Mouse (Mus musculus) frontal cortex, adult 2 months (tissue): ENCODE measurements at regions not wholly inside any gene's neighbourhood (a gene's known extent, or its start where the extent isn't known, plus 50 kb on each side); places are given as distances from the start of the nearest gene placed in this dataset.

Experiments
- DNase-seq, 2 experiments: peaks; one replicate each; pipeline ENCODE4 v3.0.0; 2022; ENCODE audit warnings: low spot score in 1 of 2; ENCODE audit errors: extremely low spot score in 1 of 2

DNA sequence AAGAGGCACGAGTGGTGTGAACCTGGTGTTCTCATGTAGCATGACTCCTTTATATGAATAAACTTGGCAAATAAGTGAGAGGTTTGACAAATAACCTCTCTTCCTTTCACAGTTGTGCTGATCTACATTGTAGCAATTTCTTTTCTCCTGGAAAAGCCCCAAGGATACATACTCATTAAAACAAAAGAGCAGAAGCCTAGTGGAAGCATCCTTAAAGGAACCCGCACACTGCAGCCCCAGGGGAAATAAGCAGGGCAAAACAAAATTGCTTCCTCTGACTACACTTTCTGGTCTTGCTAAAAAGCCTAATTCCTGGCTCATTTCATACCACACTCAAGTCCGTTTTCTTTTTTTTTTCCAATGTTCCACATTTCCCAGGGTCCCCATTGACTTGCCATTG lies 72.7 kb upstream of the Gm10184 start:
- no peak for DNase-seq

DNA sequence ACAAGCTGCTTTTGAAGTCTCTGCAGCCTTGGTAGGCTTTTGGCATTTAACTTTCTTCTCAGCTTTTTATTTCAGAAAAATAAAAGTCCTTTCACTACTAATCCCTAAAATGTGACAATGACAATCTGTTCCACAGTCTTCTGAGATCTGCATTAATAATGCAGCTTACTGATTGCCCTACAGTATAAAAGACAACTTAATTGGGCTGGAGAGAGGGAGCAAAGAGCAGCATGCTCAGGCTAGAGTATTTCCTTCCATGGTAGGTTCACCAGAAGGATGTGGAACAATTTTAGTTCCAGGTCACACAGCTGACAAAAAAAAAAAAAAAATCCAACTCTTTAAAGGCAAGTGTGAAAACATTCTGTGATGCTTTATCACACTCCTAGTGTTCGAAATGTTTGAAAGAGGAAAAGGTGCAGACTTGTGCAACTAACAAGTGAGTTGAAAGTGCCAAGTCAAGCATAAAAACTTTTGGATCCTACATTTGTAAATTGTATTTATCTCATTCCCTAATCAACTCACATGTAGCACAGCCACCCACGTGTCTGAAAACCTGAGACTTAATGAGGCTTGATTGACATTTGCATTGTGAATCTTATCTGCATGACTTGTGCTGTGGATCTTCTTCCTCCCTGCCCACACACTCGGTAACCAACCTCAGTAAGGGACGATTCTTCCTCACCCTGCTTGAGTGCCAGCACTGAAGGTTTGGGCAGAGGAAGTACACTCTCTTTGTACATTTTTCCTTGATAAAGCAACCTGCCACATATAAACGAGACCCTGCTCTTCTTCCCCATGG lies 69.0 kb upstream of the Gm10184 start:
- peak in 1 of 2 experiments; percentile 7 for DNase-seq

DNA sequence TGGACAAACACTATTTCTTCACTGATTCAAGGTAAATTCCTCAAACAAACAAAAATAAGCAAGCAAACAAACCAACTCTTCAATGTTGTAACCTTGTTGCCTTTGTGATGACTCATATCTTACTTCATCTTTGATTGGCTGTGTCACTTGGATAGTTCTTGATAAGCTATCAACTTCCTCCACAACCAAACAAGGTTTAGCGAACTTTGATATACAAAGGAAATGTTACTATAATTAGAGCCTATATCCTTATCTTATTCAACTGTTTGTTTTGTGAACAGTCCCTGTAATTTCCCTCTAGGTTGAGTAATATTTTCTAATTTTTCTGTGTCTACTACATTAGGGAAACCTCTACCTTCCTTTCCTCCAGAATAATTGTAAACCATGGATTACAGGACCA lies 52.8 kb upstream of the Gm10184 start:
- DNase-seq = no peak

DNA sequence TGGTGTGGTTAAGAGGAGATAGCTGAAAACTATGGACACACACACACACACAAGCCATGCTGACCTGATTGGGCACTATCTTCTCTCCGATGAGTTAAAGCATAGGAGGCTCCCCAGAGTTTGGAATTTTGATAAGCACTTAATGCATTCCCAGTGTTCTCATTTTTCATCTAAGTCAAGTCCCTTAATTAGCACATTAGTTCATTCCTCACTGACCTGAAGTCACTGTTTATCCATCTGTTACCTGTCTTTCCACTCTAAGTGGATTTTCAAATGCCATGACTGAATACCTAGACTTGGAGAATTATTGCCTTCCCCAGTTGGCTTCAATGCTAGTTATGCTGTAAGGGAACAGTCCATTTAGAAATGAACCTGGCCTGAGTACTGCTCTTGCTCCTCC lies 51.2 kb upstream of the Gm10184 start:
- DNase-seq = no peak

DNA sequence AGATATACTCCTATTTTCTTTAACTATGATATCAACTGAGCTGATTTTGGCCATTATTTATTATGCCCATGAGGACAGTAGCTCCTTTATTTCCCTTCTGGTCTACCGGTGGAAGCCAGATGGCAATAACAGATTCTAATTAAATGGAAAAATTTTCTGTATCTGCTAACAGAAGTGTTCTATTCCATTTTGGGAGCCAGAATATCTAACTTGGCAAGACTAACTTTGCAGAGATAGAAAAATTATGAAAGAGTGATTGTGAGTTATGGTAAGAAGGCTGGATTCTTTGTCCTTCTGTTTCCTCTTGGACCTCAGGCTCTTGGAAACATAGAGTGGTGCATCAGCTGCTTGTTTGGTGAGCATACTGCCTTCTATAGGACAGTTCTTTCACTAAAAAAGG lies 50.1 kb upstream of the Gm10184 start:
- DNase-seq = no peak
